Mouse (Mus musculus): ENCODE measurements around the gene Usp38. TPM values are rescaled to one million over a fixed set of nuclear protein-coding genes. Genes with fewer than 3 reads are reported as not detected.

Gene Usp38
- total RNA-seq, 2 experiments from 2014 or later = 16.4 to 16.8 TPM

GRCm38 (mm10) chr8:80969423-80969822 lies 45.3 kb downstream of the Usp38 start:
- no peak for DNase-seq
- intact Hi-C loops (cut with DNase I; ENCODE audit: low total_unique reads) = no loop called here

GRCm38 (mm10) chr8:80963095-80963494 lies 51.6 kb downstream of the Usp38 start:
- DNase-seq = no peak
- intact Hi-C loops (cut with DNase I; ENCODE audit: low total_unique reads) = no loop called here

GRCm38 (mm10) chr8:80962592-80962983 lies 52.1 kb downstream of the Usp38 start:
- intact Hi-C loops (cut with DNase I; ENCODE audit: low total_unique reads) = no loop called here
- DNase-seq = no peak

- intact Hi-C loops (cut with DNase I; ENCODE audit: low total_unique reads) = no loop called here
These were observed 52.7 kb downstream of the Usp38 start for GRCm38 (mm10) chr8:80961937-80962591.

GRCm38 (mm10) chr8:80961070-80961609 lies 53.6 kb downstream of the Usp38 start:
- intact Hi-C loops (cut with DNase I; ENCODE audit: low total_unique reads) = no loop called here
- DNase-seq = no peak

More at GRCm38 (mm10) chr8:80961937-80962591, 52.7 kb downstream of the Usp38 start:
- DNase-seq = no peak

GRCm38 (mm10) chr8:80959588-80960268 lies 55.0 kb downstream of the Usp38 start:
- DNase-seq = no peak
- intact Hi-C loops (cut with DNase I; ENCODE audit: low total_unique reads) = no loop called here

GRCm38 (mm10) chr8:80957776-80958175 lies 57.0 kb downstream of the Usp38 start:
- intact Hi-C loops (cut with DNase I; ENCODE audit: low total_unique reads) = no loop called here
- DNase-seq = no peak

- intact Hi-C loops (cut with DNase I; ENCODE audit: low total_unique reads) = no loop called here
- no peak for DNase-seq
These were observed 61.8 kb downstream of the Usp38 start for GRCm38 (mm10) chr8:80952973-80953372.

- no peak for DNase-seq
- intact Hi-C loops (cut with DNase I; ENCODE audit: low total_unique reads) = no loop called here
These were observed 62.4 kb downstream of the Usp38 start for GRCm38 (mm10) chr8:80952235-80952915.

- intact Hi-C loops (cut with DNase I; ENCODE audit: low total_unique reads) = no loop called here
- no peak for DNase-seq
These were observed 66.1 kb downstream of the Usp38 start for GRCm38 (mm10) chr8:80948405-80949183.

- no peak for DNase-seq
- intact Hi-C loops (cut with DNase I; ENCODE audit: low total_unique reads) = no loop called here
These were observed 71.0 kb downstream of the Usp38 start for GRCm38 (mm10) chr8:80943742-80944141.

- intact Hi-C loops (cut with DNase I; ENCODE audit: low total_unique reads) = no loop called here
- DNase-seq = no peak
These were observed 73.1 kb downstream of the Usp38 start for GRCm38 (mm10) chr8:80941621-80942020.

GRCm38 (mm10) chr8:80937814-80938650 lies 76.7 kb downstream of the Usp38 start:
- intact Hi-C loops (cut with DNase I; ENCODE audit: low total_unique reads) = no loop called here
- peak; percentile 28 for DNase-seq

Other genes starting within 250 kb of the Usp38 start
- 10 to 100 TPM; 12.7 to 15.2 TPM for gene Gab1, start 134.4 kb downstream of the Usp38 start, total RNA-seq (2021)